In genomic region chr2:123813950-123814337, GRCm38 (mm10) we compare ENCODE assay signal across 16 mouse cellular contexts.
DNase-seq lines count a peak whose midpoint lies in the region; ATAC-seq lines count a peak whose summit lies in the region.
"Had no signal": no experiment of that assay in that cellular context is flagged by ENCODE, and none has a peak within 500 bp of the region (broad histone marks: within the 10 kb centered on the region; RNA-seq: fewer than 3 reads in every experiment).

No protein-coding gene starts in this region.

- ATAC-seq in hindbrain, embryonic 11.5 days (ENCODE audit: low FRiP score): peak; percentile 48; the same call in 1 of the 2 replicates
- peak; percentile 63 for ATAC-seq in midbrain, embryonic 12.5 days (ENCODE audit: low FRiP score, low read depth)
- ATAC-seq in neural tube, embryonic 15.5 days (ENCODE audit: low FRiP score): peak; percentile 60
- ATAC-seq: inflammation-experienced regulatory T-cells, adult 6 months; liver, postnatal 0 days; Patski had no signal

- H3K9me3 ChIP-seq in hindbrain, embryonic 11.5 days (ENCODE audit: control insufficient read depth, low read length): no peaks in the 10 kb centered on the region
- H3K9me3 ChIP-seq in midbrain, embryonic 12.5 days: no peaks in the 10 kb centered on the region
- no peaks in the 10 kb centered on the region for H3K9me3 ChIP-seq in neural tube, embryonic 15.5 days (replicated peaks)
- H3K9me3 ChIP-seq: limb, embryonic 15.5 days had no signal

- H3K4me2 ChIP-seq in hindbrain, embryonic 11.5 days (replicated peaks; ENCODE audit: low read depth, low read length): 0 out of 2 replicates have a peak overlapping the region, but pooled peaks have one; percentile 7
- H3K4me2 ChIP-seq in midbrain, embryonic 12.5 days (replicated peaks): peak overlapping the region; percentile 42
- peak overlapping the region; percentile 40 for H3K4me2 ChIP-seq in neural tube, embryonic 15.5 days
- H3K4me2 ChIP-seq: limb, embryonic 15.5 days had no signal

- H3K27me3 ChIP-seq in hindbrain, embryonic 11.5 days (ENCODE audit: control insufficient read depth, insufficient read depth, low read length): no peaks in the 10 kb centered on the region
- H3K27me3 ChIP-seq in midbrain, embryonic 12.5 days: no peaks in the 10 kb centered on the region
- no peaks in the 10 kb centered on the region for H3K27me3 ChIP-seq in neural tube, embryonic 15.5 days (replicated peaks)
- H3K27me3 ChIP-seq: limb, embryonic 15.5 days; Patski had no signal

- no peaks in the 10 kb centered on the region for H3K36me3 ChIP-seq in hindbrain, embryonic 11.5 days (ENCODE audit: control insufficient read depth, insufficient read depth, low read length)
- H3K36me3 ChIP-seq in midbrain, embryonic 12.5 days: no peaks in the 10 kb centered on the region
- no peaks in the 10 kb centered on the region for H3K36me3 ChIP-seq in neural tube, embryonic 15.5 days
- H3K36me3 ChIP-seq: limb, embryonic 15.5 days had no signal

- H3K27ac ChIP-seq in hindbrain, embryonic 11.5 days (ENCODE audit: low read depth, low read length): 0 out of 2 replicates have a peak overlapping the region, but pooled peaks have one; percentile 24
- peak overlapping the region; percentile 68 for H3K27ac ChIP-seq in midbrain, embryonic 12.5 days (replicated peaks)
- H3K27ac ChIP-seq in neural tube, embryonic 15.5 days (replicated peaks): peak overlapping the region; percentile 73
- H3K27ac ChIP-seq: limb, embryonic 15.5 days had no signal

- H3K4me1 ChIP-seq in hindbrain, embryonic 11.5 days (replicated peaks; ENCODE audit: control insufficient read depth, insufficient read depth, low read length): no peaks in the 10 kb centered on the region
- H3K4me1 ChIP-seq in midbrain, embryonic 12.5 days: peaks cover 19% of the 10 kb centered on the region
- peaks cover 10% of the 10 kb centered on the region for H3K4me1 ChIP-seq in neural tube, embryonic 15.5 days
- H3K4me1 ChIP-seq: limb, embryonic 15.5 days had no signal

- peak; percentile 9 for DNase-seq in left cerebral cortex, postnatal 4 days
- DNase-seq in left cerebral cortex, adult 9 months (ENCODE audit: low spot score in 2 of 2): no peak
- no peak for DNase-seq in hindbrain, embryonic 11.5 days (ENCODE audit: low spot score)
- no peak for DNase-seq in right cerebral cortex, postnatal 14 days
- DNase-seq in right cerebral cortex, postnatal 10 days (ENCODE audit: low spot score in 2 of 2): no peak
- DNase-seq in right cerebral cortex, adult 18-20 months: no peak
- DNase-seq: cerebellum, adult 11-12 months; heart, adult 11 months; kidney, adult 9 months; liver, postnatal 0 days; thymus, adult 2 months had no signal

- H3K9ac ChIP-seq in hindbrain, embryonic 11.5 days (ENCODE audit: low read depth, low read length): 0 out of 2 replicates have a peak overlapping the region, but pooled peaks have one; percentile 11
- H3K9ac ChIP-seq in midbrain, embryonic 12.5 days (replicated peaks): no peak overlapping the region
- no peak overlapping the region for H3K9ac ChIP-seq in neural tube, embryonic 15.5 days (replicated peaks)
- H3K9ac ChIP-seq: limb, embryonic 15.5 days; liver, postnatal 0 days had no signal

- 54% methylated on average over 3 of the region's 3 CpGs for WGBS in hindbrain, embryonic 11.5 days
- WGBS in midbrain, embryonic 12.5 days: 25% methylated on average over 3 of the region's 3 CpGs
- WGBS in neural tube, embryonic 15.5 days: 17% methylated on average over 3 of the region's 3 CpGs

- no peak overlapping the region for H3K4me3 ChIP-seq in hindbrain, embryonic 11.5 days (ENCODE audit: low read depth, low read length)
- H3K4me3 ChIP-seq in midbrain, embryonic 12.5 days: no peak overlapping the region
- H3K4me3 ChIP-seq in neural tube, embryonic 15.5 days (replicated peaks): no peak overlapping the region
- H3K4me3 ChIP-seq: limb, embryonic 15.5 days had no signal

- intact Hi-C loops in left cerebral cortex, postnatal 4 days (cut with DNase I): no loop called here
